Mouse (Mus musculus): Measurements from ENCODE around the gene Synpo2. TPM values are rescaled to one million over a fixed set of nuclear protein-coding genes. Genes with fewer than 3 reads are reported as not detected.

The Synpo2 gene
- polyA plus RNA-seq, 1 experiment from 2014 or later, result 19.9 TPM

- no peak for ATAC-seq (ENCODE audit: low FRiP score, low TSS enrichment)
- no peaks in the 10 kb centered on the region for H3K36me3 ChIP-seq (ENCODE audit: control insufficient read depth, insufficient read depth, low read length)
- H3K4me1 ChIP-seq (replicated peaks; ENCODE audit: control insufficient read depth, insufficient read depth), result no peaks in the 10 kb centered on the region; the same call in 1 of the 2 replicates
- TF ChIP-seq EP300 (optimal IDR thresholded peaks at IDR 0.05), result no peak
- TF ChIP-seq CTCF (IDR thresholded peaks at IDR 0.05; ENCODE audit: low read depth), result no peak
- H3K9ac ChIP-seq (ENCODE audit: low read length), result no peak overlapping the region
- no peaks in the 10 kb centered on the region for H3K27me3 ChIP-seq (ENCODE audit: control insufficient read depth, insufficient read depth, low read length)
- no peak for DNase-seq (ENCODE audit: low spot score)
- no peak overlapping the region for H3K4me2 ChIP-seq (replicated peaks; ENCODE audit: low read depth)
- H3K4me3 ChIP-seq (ENCODE audit: low read depth, low read length), result no peak overlapping the region
- H3K27ac ChIP-seq (replicated peaks), result peak overlapping the region; percentile 49
- WGBS, result 80% methylated on average over 12 of the region's 12 CpGs
- no peaks in the 10 kb centered on the region for H3K9me3 ChIP-seq (ENCODE audit: control insufficient read depth, low read length)
These were observed 47.2 kb downstream of the Synpo2 start for GRCm38 (mm10) chr3:123188616-123189230.

GRCm38 (mm10) chr3:123187370-123188124, 48.4 kb downstream of the Synpo2 start:
- Histone ChIP-seq H3K27ac (replicated peaks) (peak overlapping the region; percentile 69), H3K9ac (ENCODE audit: low read length) (no peak overlapping the region), H3K4me2 (replicated peaks; ENCODE audit: low read depth) (no peak overlapping the region), H3K36me3 (ENCODE audit: control insufficient read depth, insufficient read depth, low read length) (no peaks in the 10 kb centered on the region), H3K4me1 (replicated peaks; ENCODE audit: control insufficient read depth, insufficient read depth) (no peaks in the 10 kb centered on the region; the same call in 1 of the 2 replicates), H3K9me3 (ENCODE audit: control insufficient read depth, low read length) (no peaks in the 10 kb centered on the region), H3K27me3 (ENCODE audit: control insufficient read depth, insufficient read depth, low read length) (no peaks in the 10 kb centered on the region), H3K4me3 (ENCODE audit: low read depth, low read length) (no peak overlapping the region)
- ATAC-seq (ENCODE audit: low FRiP score, low TSS enrichment) (no peak), DNase-seq (ENCODE audit: low spot score) (no peak)
- no peak for TF ChIP-seq EP300 (optimal IDR thresholded peaks at IDR 0.05)
- no peak for TF ChIP-seq CTCF (IDR thresholded peaks at IDR 0.05; ENCODE audit: low read depth)
- WGBS, result 64% methylated on average over 15 of the region's 15 CpGs

GRCm38 (mm10) chr3:123185238-123185925, 50.6 kb downstream of the Synpo2 start:
- TF ChIP-seq CTCF (IDR thresholded peaks at IDR 0.05; ENCODE audit: low read depth) (no peak), EP300 (optimal IDR thresholded peaks at IDR 0.05) (no peak)
- DNase-seq (ENCODE audit: low spot score) (no peak), ATAC-seq (ENCODE audit: low FRiP score, low TSS enrichment) (no peak)
- no peak overlapping the region for H3K4me2 ChIP-seq (replicated peaks; ENCODE audit: low read depth)
- 50% methylated on average over 10 of the region's 10 CpGs for WGBS
- no peak overlapping the region for H3K9ac ChIP-seq (ENCODE audit: low read length)
- no peaks in the 10 kb centered on the region for H3K27me3 ChIP-seq (ENCODE audit: control insufficient read depth, insufficient read depth, low read length)
- H3K4me3 ChIP-seq (ENCODE audit: low read depth, low read length), result no peak overlapping the region
- H3K27ac ChIP-seq (replicated peaks), result peak overlapping the region; percentile 78
- no peaks in the 10 kb centered on the region for H3K36me3 ChIP-seq (ENCODE audit: control insufficient read depth, insufficient read depth, low read length)
- H3K4me1 ChIP-seq (replicated peaks; ENCODE audit: control insufficient read depth, insufficient read depth), result no peaks in the 10 kb centered on the region; the same call in 1 of the 2 replicates
- no peaks in the 10 kb centered on the region for H3K9me3 ChIP-seq (ENCODE audit: control insufficient read depth, low read length)

GRCm38 (mm10) chr3:123184281-123184680, 51.7 kb downstream of the Synpo2 start:
- H3K27me3 ChIP-seq (ENCODE audit: control insufficient read depth, insufficient read depth, low read length), result no peaks in the 10 kb centered on the region
- no peak overlapping the region for H3K4me3 ChIP-seq (ENCODE audit: low read depth, low read length)
- WGBS, result 65% methylated on average over 10 of the region's 10 CpGs
- DNase-seq (ENCODE audit: low spot score) (no peak), ATAC-seq (ENCODE audit: low FRiP score, low TSS enrichment) (no peak)
- H3K9ac ChIP-seq (ENCODE audit: low read length), result no peak overlapping the region
- TF ChIP-seq EP300 (optimal IDR thresholded peaks at IDR 0.05), result no peak
- TF ChIP-seq CTCF (IDR thresholded peaks at IDR 0.05; ENCODE audit: low read depth), result no peak
- H3K9me3 ChIP-seq (ENCODE audit: control insufficient read depth, low read length), result no peaks in the 10 kb centered on the region
- peak overlapping the region; percentile 67 for H3K27ac ChIP-seq (replicated peaks)
- H3K36me3 ChIP-seq (ENCODE audit: control insufficient read depth, insufficient read depth, low read length), result no peaks in the 10 kb centered on the region
- H3K4me2 ChIP-seq (replicated peaks; ENCODE audit: low read depth), result no peak overlapping the region
- H3K4me1 ChIP-seq (replicated peaks; ENCODE audit: control insufficient read depth, insufficient read depth), result no peaks in the 10 kb centered on the region; the same call in 1 of the 2 replicates

GRCm38 (mm10) chr3:123179508-123179907, 56.4 kb downstream of the Synpo2 start:
- no peaks in the 10 kb centered on the region for H3K27me3 ChIP-seq (ENCODE audit: control insufficient read depth, insufficient read depth, low read length)
- no peak overlapping the region for H3K9ac ChIP-seq (ENCODE audit: low read length)
- no peaks in the 10 kb centered on the region for H3K36me3 ChIP-seq (ENCODE audit: control insufficient read depth, insufficient read depth, low read length)
- H3K4me1 ChIP-seq (replicated peaks; ENCODE audit: control insufficient read depth, insufficient read depth), result no peaks in the 10 kb centered on the region
- no peaks in the 10 kb centered on the region for H3K9me3 ChIP-seq (ENCODE audit: control insufficient read depth, low read length)
- peak overlapping the region; percentile 73 for H3K27ac ChIP-seq (replicated peaks)
- no peak overlapping the region for H3K4me2 ChIP-seq (replicated peaks; ENCODE audit: low read depth)
- TF ChIP-seq EP300 (optimal IDR thresholded peaks at IDR 0.05), result no peak
- TF ChIP-seq CTCF (IDR thresholded peaks at IDR 0.05; ENCODE audit: low read depth), result no peak
- H3K4me3 ChIP-seq (ENCODE audit: low read depth, low read length), result no peak overlapping the region
- no peak for DNase-seq (ENCODE audit: low spot score)
- WGBS, result 15% methylated on average over 8 of the region's 8 CpGs
- ATAC-seq (ENCODE audit: low FRiP score, low TSS enrichment), result no peak
